Mouse (Mus musculus): ENCODE measurements around the gene 2510009E07Rik. TPM values are rescaled to one million over a fixed set of nuclear protein-coding genes. Genes with fewer than 3 reads are reported as not detected.

2510009E07Rik gene
- total RNA-seq, 2 experiments from 2014 or later = 53.3 to 58.9 TPM

DNA sequence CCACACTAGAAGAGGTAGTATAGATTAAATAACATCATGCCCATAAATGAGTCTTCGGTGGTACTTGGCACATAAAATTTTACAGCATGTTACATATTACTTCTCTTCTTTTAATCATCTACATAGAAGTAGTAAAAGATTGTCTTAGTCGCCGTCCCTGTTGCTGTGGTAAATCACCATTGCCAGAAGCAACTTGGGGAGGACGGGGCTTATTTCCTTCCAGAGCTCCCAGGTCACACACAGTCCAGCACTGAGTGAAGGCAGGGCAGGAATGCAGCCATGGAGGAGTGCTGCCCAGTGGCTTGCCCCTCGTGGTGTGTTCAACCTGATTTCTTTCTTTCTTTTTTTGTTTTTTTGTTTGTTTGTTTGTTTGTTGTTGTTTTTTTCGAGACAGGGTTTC is 90.1 kb downstream of the 2510009E07Rik start:
- intact Hi-C loops (cut with DNase I) = no loop called here
- no peak for DNase-seq (ENCODE audit: low spot score in 2 of 2)

Other genes starting within 250 kb of the 2510009E07Rik start
- 1 to 10 TPM; 1.5 to 1.7 TPM for gene Ehhadh, start 93.1 kb upstream of the 2510009E07Rik start, total RNA-seq (2021)
- 10 to 100 TPM; 14.7 to 16.0 TPM for gene Map3k13, start 99.7 kb upstream of the 2510009E07Rik start, total RNA-seq (2021)

Measured in left cerebral cortex, postnatal 25 days (tissue).